Comparison of ENCODE assay signal across 28 mouse cellular contexts in the genomic region with DNA sequence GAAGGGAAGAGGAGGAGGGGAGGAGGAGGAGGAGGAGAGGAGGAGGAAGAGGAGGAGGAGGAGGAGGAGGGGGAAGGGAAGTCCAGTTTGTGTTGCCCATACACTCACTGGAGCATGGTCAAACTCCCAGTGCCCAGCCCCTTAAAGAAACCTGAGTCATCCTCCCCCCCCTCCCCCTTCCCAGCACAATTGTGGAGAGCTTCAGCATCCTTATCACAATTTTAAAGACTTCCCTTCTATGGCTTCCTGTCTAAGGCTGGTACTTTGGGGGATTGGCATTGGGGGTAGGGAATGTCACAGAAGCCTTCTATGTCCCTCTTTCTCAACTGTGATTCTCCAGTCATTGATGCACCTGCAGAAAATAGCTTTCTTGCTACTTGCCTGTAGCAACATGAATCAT.
DNase-seq lines count a peak whose midpoint lies in the region; ATAC-seq and TF ChIP-seq lines count a peak whose summit lies in the region.
"Had no signal": no experiment of that assay in that cellular context is flagged by ENCODE, and none has a peak within 500 bp of the region (broad histone marks: within the 10 kb centered on the region; RNA-seq: fewer than 3 reads in every experiment).

No protein-coding gene starts in this region.

- no peaks in the 10 kb centered on the region for H3K4me1 ChIP-seq in lung, postnatal 0 days (ENCODE audit: insufficient read depth, low read depth, low read length)
- H3K4me1 ChIP-seq in liver, embryonic 14.5 days (replicated peaks; ENCODE audit: control insufficient read depth in 2 of 2, insufficient read depth in 2 of 2, low read length in 1 of 2): peaks cover 7 to 42% of the 10 kb centered on the region in 2 experiments
- H3K4me1 ChIP-seq in kidney, adult 2 months (ENCODE audit: control insufficient read depth, insufficient read depth, low read length): no peaks in the 10 kb centered on the region
- H3K4me1 ChIP-seq: embryonic facial prominence, embryonic 12.5 days; midbrain, embryonic 15.5 days had no signal

- no peak for DNase-seq in lung, postnatal 0 days (ENCODE audit: low spot score)
- DNase-seq in lung, postnatal 25 days (ENCODE audit: low spot score): no peak
- no peak for DNase-seq in liver, embryonic 14.5 days (ENCODE audit: low read depth in 3 of 3, low spot score in 3 of 3)
- DNase-seq in kidney, adult 2 months: no peak
- DNase-seq in left cerebral cortex, postnatal 4 days: no peak
- no peak for DNase-seq in urinary bladder, postnatal 14 days (ENCODE audit: low spot score)
- DNase-seq: adrenal gland, postnatal 10 days; cerebellum, adult 2 months; gastrocnemius, postnatal 36 days; kidney, adult 8-10 months; kidney, postnatal 10 days; lung, embryonic 14.5 days; lung, postnatal 4 days; retina, postnatal 1 day; right cerebral cortex, postnatal 25 days; thymus, postnatal 25 days had no signal

- TF ChIP-seq EP300 in lung, postnatal 0 days (IDR thresholded peaks at IDR 0.05): no peak
- TF ChIP-seq EP300 in liver, embryonic 14.5 days (IDR thresholded peaks at IDR 0.05; ENCODE audit: low read depth): no peak

- no peak for TF ChIP-seq CTCF in lung, postnatal 0 days (IDR thresholded peaks at IDR 0.05)
- no peak for TF ChIP-seq CTCF in liver, embryonic 14.5 days (IDR thresholded peaks at IDR 0.05; ENCODE audit: low read depth)
- TF ChIP-seq CTCF in kidney, adult 2 months (conservative IDR thresholded peaks at IDR 0.05; ENCODE audit: insufficient read depth, insufficient read length, low read depth, low read length): no peak

- H3K4me2 ChIP-seq in lung, postnatal 0 days (replicated peaks; ENCODE audit: low read depth, low read length): no peak overlapping the region
- no peak overlapping the region for H3K4me2 ChIP-seq in liver, embryonic 14.5 days (ENCODE audit: low read depth)
- H3K4me2 ChIP-seq: embryonic facial prominence, embryonic 12.5 days; forebrain, embryonic 12.5 days; hindbrain, embryonic 13.5 days; limb, embryonic 13.5 days; lung, embryonic 14.5 days; midbrain, embryonic 15.5 days; neural tube, embryonic 13.5 days had no signal

- no peak overlapping the region for H3K27ac ChIP-seq in lung, postnatal 0 days (ENCODE audit: low read length)
- H3K27ac ChIP-seq in liver, embryonic 14.5 days: no peak overlapping the region
- no peak overlapping the region for H3K27ac ChIP-seq in kidney, adult 2 months (ENCODE audit: insufficient read depth, low read depth, low read length)
- H3K27ac ChIP-seq: embryonic facial prominence, embryonic 12.5 days; forebrain, embryonic 12.5 days; hindbrain, embryonic 13.5 days; layer of hippocampus, adult 2 months; limb, embryonic 13.5 days; midbrain, embryonic 15.5 days; neural tube, embryonic 13.5 days had no signal

- H3K4me3 ChIP-seq in lung, postnatal 0 days (ENCODE audit: low read depth, low read length): no peak overlapping the region
- no peak overlapping the region for H3K4me3 ChIP-seq in liver, embryonic 14.5 days (ENCODE audit: insufficient read depth in 1 of 2, low read depth in 2 of 2, low read length in 2 of 2)
- no peak overlapping the region for H3K4me3 ChIP-seq in kidney, adult 2 months (ENCODE audit: insufficient read depth, low read depth, low read length)
- H3K4me3 ChIP-seq: embryonic facial prominence, embryonic 12.5 days; forebrain, embryonic 12.5 days; hindbrain, embryonic 13.5 days; layer of hippocampus, adult 2 months; limb, embryonic 13.5 days; midbrain, embryonic 15.5 days; myocyte; neural tube, embryonic 13.5 days had no signal

- no peaks in the 10 kb centered on the region for H3K9me3 ChIP-seq in lung, postnatal 0 days (ENCODE audit: low read length)
- H3K9me3 ChIP-seq in liver, embryonic 14.5 days (ENCODE audit: control insufficient read depth, low read length): no peaks in the 10 kb centered on the region
- H3K9me3 ChIP-seq: embryonic facial prominence, embryonic 12.5 days; forebrain, embryonic 12.5 days; hindbrain, embryonic 13.5 days; limb, embryonic 13.5 days; midbrain, embryonic 15.5 days; neural tube, embryonic 13.5 days had no signal

- no peak overlapping the region for H3K9ac ChIP-seq in lung, postnatal 0 days (replicated peaks; ENCODE audit: low read depth)
- no peak overlapping the region for H3K9ac ChIP-seq in liver, embryonic 14.5 days (replicated peaks)
- H3K9ac ChIP-seq: embryonic facial prominence, embryonic 12.5 days; forebrain, embryonic 12.5 days; hindbrain, embryonic 13.5 days; limb, embryonic 13.5 days; lung, embryonic 14.5 days; midbrain, embryonic 15.5 days; neural tube, embryonic 13.5 days had no signal

- peak; percentile 21; the same call in 1 of the 2 replicates for ATAC-seq in lung, postnatal 0 days
- ATAC-seq in granulocyte monocyte progenitor cell, adult 5-6 weeks (replicated peaks; ENCODE audit: poor library complexity, severe bottlenecking): peak; percentile 35; the same call in 1 of the 2 replicates
- ATAC-seq in liver, embryonic 14.5 days (ENCODE audit: insufficient read depth): peak; percentile 43; the same call in 1 of the 2 replicates
- 0 out of 2 replicates have a peak, but pooled peaks have one; percentile 12 for ATAC-seq in megakaryocyte-erythroid progenitor cell, adult 5-6 weeks (replicated peaks; ENCODE audit: low FRiP score, low TSS enrichment, poor library complexity, severe bottlenecking)
- ATAC-seq: activated CD4-positive, CD25-positive, alpha-beta regulatory T cell, adult 4 months; inflammation-experienced regulatory T-cells, adult 6 months; midbrain, embryonic 15.5 days had no signal

- intact Hi-C loops in left cerebral cortex, postnatal 4 days (cut with DNase I): no loop called here

- no peak for TF ChIP-seq POLR2A in kidney, adult 2 months (IDR thresholded peaks at IDR 0.05; ENCODE audit: low read depth, low read length)

- H3K36me3 ChIP-seq in lung, postnatal 0 days (ENCODE audit: insufficient read depth, low read length): no peaks in the 10 kb centered on the region
- H3K36me3 ChIP-seq in liver, embryonic 14.5 days (replicated peaks; ENCODE audit: control insufficient read depth, insufficient read depth, low read depth): no peaks in the 10 kb centered on the region
- no peaks in the 10 kb centered on the region for H3K36me3 ChIP-seq in kidney, adult 2 months (ENCODE audit: control insufficient read depth, insufficient read depth, low read length)
- H3K36me3 ChIP-seq: embryonic facial prominence, embryonic 12.5 days; forebrain, embryonic 12.5 days; hindbrain, embryonic 13.5 days; limb, embryonic 13.5 days; midbrain, embryonic 15.5 days; neural tube, embryonic 13.5 days had no signal

- H3K27me3 ChIP-seq in lung, postnatal 0 days (replicated peaks; ENCODE audit: insufficient read depth, low read length): no peaks in the 10 kb centered on the region
- H3K27me3 ChIP-seq in liver, embryonic 14.5 days (ENCODE audit: control insufficient read depth, insufficient read depth, low read length): no peaks in the 10 kb centered on the region
- no peaks in the 10 kb centered on the region for H3K27me3 ChIP-seq in kidney, adult 2 months (replicated peaks; ENCODE audit: control insufficient read depth, insufficient read depth, low read length)
- H3K27me3 ChIP-seq: embryonic facial prominence, embryonic 12.5 days; forebrain, embryonic 12.5 days; limb, embryonic 13.5 days; midbrain, embryonic 15.5 days; neural tube, embryonic 13.5 days had no signal
